8 mouse cellular contexts compared by ENCODE assay signal in genomic region chr19:34921253-34921651, GRCm38 (mm10). TPM values are rescaled to one million over a fixed set of nuclear protein-coding genes. Genes with fewer than 3 reads are reported as not detected.
DNase-seq lines count a peak whose midpoint lies in the region; ATAC-seq and TF ChIP-seq lines count a peak whose summit lies in the region.

No protein-coding gene starts in this region.

- 0 out of 2 replicates have a peak, but pooled peaks cover 3% of the 10 kb centered on the region for H3K4me1 ChIP-seq in kidney, embryonic 16.5 days (ENCODE audit: insufficient read depth, low read length)
- H3K4me1 ChIP-seq in MEL (ENCODE audit: control insufficient read depth in 1 of 2, insufficient read depth in 2 of 2, low read length in 2 of 2): peaks cover 3 to 6% of the 10 kb centered on the region in 2 experiments; a peak in 3 of 4 replicates
- H3K4me1 ChIP-seq in embryonic facial prominence, embryonic 15.5 days: peaks cover 3% of the 10 kb centered on the region; the same call in 1 of the 2 replicates
- peaks cover 3% of the 10 kb centered on the region for H3K4me1 ChIP-seq in limb, embryonic 13.5 days
- H3K4me1 ChIP-seq in neural tube, embryonic 14.5 days (ENCODE audit: control insufficient read depth, insufficient read depth, low read length): peaks cover 4% of the 10 kb centered on the region; the same call in 1 of the 2 replicates

- TF ChIP-seq POLR2A in MEL (IDR thresholded peaks at IDR 0.05; ENCODE audit: control insufficient read depth in 1 of 2, insufficient read depth in 1 of 2, low read depth in 1 of 2, low read length in 2 of 2, poor library complexity in 1 of 2): no peak

- H3K9me3 ChIP-seq in kidney, embryonic 16.5 days (ENCODE audit: low read length): no peaks in the 10 kb centered on the region
- no peaks in the 10 kb centered on the region for H3K9me3 ChIP-seq in MEL (replicated peaks; ENCODE audit: insufficient read depth, low read length)
- H3K9me3 ChIP-seq in embryonic facial prominence, embryonic 15.5 days (replicated peaks): no peaks in the 10 kb centered on the region
- H3K9me3 ChIP-seq in limb, embryonic 13.5 days: no peaks in the 10 kb centered on the region
- H3K9me3 ChIP-seq in neural tube, embryonic 14.5 days (ENCODE audit: control insufficient read depth, low read length): no peaks in the 10 kb centered on the region

- DNase-seq in kidney, postnatal 14 days: no peak
- DNase-seq in MEL (ENCODE audit: low read depth, low spot score): peak; percentile 80
- no peak for DNase-seq in right cerebral cortex, postnatal 36 days (ENCODE audit: low spot score in 2 of 2)
- no peak for DNase-seq in layer of hippocampus, adult 9-10 months (ENCODE audit: low spot score)

- H3K4me2 ChIP-seq in kidney, embryonic 16.5 days (replicated peaks; ENCODE audit: low read depth, low read length): peak overlapping the region; percentile 79
- H3K4me2 ChIP-seq in embryonic facial prominence, embryonic 15.5 days (replicated peaks): peak overlapping the region; percentile 54
- peak overlapping the region; percentile 68 for H3K4me2 ChIP-seq in limb, embryonic 13.5 days (replicated peaks)
- H3K4me2 ChIP-seq in neural tube, embryonic 14.5 days (ENCODE audit: low read depth, low read length): peak overlapping the region; percentile 49

- peak overlapping the region; percentile 98 for H3K4me3 ChIP-seq in kidney, embryonic 16.5 days (ENCODE audit: low read length)
- H3K4me3 ChIP-seq in MEL (ENCODE audit: control insufficient read depth in 1 of 2, insufficient read depth in 1 of 2, low read depth in 2 of 2, low read length in 2 of 2): peak overlapping the region; percentile 69 to 98
- peak overlapping the region; percentile 71 for H3K4me3 ChIP-seq in embryonic facial prominence, embryonic 15.5 days (replicated peaks)
- peak overlapping the region; percentile 84 for H3K4me3 ChIP-seq in limb, embryonic 13.5 days
- peak overlapping the region; percentile 76 for H3K4me3 ChIP-seq in neural tube, embryonic 14.5 days (ENCODE audit: low read depth, low read length)

- TF ChIP-seq EP300 in MEL (IDR thresholded peaks at IDR 0.05; ENCODE audit: low read depth in 1 of 2, low read length in 2 of 2): no peak

- peak in 2 of 3 experiments; percentile 33 to 53; a peak in 4 of 6 replicates for TF ChIP-seq CTCF in MEL (IDR thresholded peaks at IDR 0.05 in 2 of 3, conservative IDR thresholded peaks at IDR 0.05 in 1 of 3; ENCODE audit: control insufficient read depth in 1 of 3, insufficient read depth in 1 of 3, low read depth in 2 of 3, low read length in 3 of 3, poor library complexity in 1 of 3, severe bottlenecking in 1 of 3)

- H3K79me2 ChIP-seq in MEL (ENCODE audit: control insufficient read depth, insufficient read depth, low read length, poor library complexity): peaks cover 29% of the 10 kb centered on the region

- H3K27ac ChIP-seq in kidney, embryonic 16.5 days (ENCODE audit: low read length): peak overlapping the region; percentile 78; the same call in 1 of the 2 replicates
- H3K27ac ChIP-seq in MEL (ENCODE audit: control insufficient read depth, low read depth, low read length): peak overlapping the region; percentile 85
- H3K27ac ChIP-seq in embryonic facial prominence, embryonic 15.5 days (replicated peaks): peak overlapping the region; percentile 85
- 0 out of 2 replicates have a peak overlapping the region, but pooled peaks have one; percentile 61 for H3K27ac ChIP-seq in limb, embryonic 13.5 days
- no peak overlapping the region for H3K27ac ChIP-seq in neural tube, embryonic 14.5 days (ENCODE audit: low read depth, low read length)

- H3K27me3 ChIP-seq in kidney, embryonic 16.5 days (ENCODE audit: insufficient read depth, low read length): no peaks in the 10 kb centered on the region
- H3K27me3 ChIP-seq in MEL (ENCODE audit: control insufficient read depth in 1 of 2, insufficient read depth in 2 of 2, low read length in 2 of 2): no peaks in the 10 kb centered on the region
- H3K27me3 ChIP-seq in embryonic facial prominence, embryonic 15.5 days: no peaks in the 10 kb centered on the region
- no peaks in the 10 kb centered on the region for H3K27me3 ChIP-seq in limb, embryonic 13.5 days
- H3K27me3 ChIP-seq in neural tube, embryonic 14.5 days (ENCODE audit: control insufficient read depth, insufficient read depth, low read length): no peaks in the 10 kb centered on the region

- H3K36me3 ChIP-seq in kidney, embryonic 16.5 days (ENCODE audit: insufficient read depth, low read length): peaks cover 12% of the 10 kb centered on the region; the same call in 1 of the 2 replicates
- H3K36me3 ChIP-seq in MEL (ENCODE audit: control insufficient read depth in 1 of 2, insufficient read depth in 2 of 2, low read length in 2 of 2): peaks cover 10 to 13% of the 10 kb centered on the region in 2 experiments
- 0 out of 2 replicates have a peak, but pooled peaks cover 6% of the 10 kb centered on the region for H3K36me3 ChIP-seq in embryonic facial prominence, embryonic 15.5 days
- peaks cover 12% of the 10 kb centered on the region for H3K36me3 ChIP-seq in limb, embryonic 13.5 days
- no peaks in the 10 kb centered on the region for H3K36me3 ChIP-seq in neural tube, embryonic 14.5 days (ENCODE audit: control insufficient read depth, insufficient read depth, low read length)

- ATAC-seq in kidney, embryonic 16.5 days (ENCODE audit: low FRiP score, low TSS enrichment): no peak
- no peak for ATAC-seq in embryonic facial prominence, embryonic 15.5 days (ENCODE audit: insufficient number of reproducible peaks, low FRiP score, low TSS enrichment, low read depth)
- no peak for ATAC-seq in limb, embryonic 13.5 days (ENCODE audit: low FRiP score, low read depth)
- peak; percentile 5 for ATAC-seq in neural tube, embryonic 14.5 days (ENCODE audit: low read depth)

- no peak; the same call in 1 of the 2 replicates for TF ChIP-seq RAD21 in MEL (IDR thresholded peaks at IDR 0.05; ENCODE audit: low read depth, low read length)

- 21% methylated on average over 7 of the region's 7 CpGs for WGBS in kidney, embryonic 16.5 days
- 20% methylated on average over 7 of the region's 7 CpGs for WGBS in embryonic facial prominence, embryonic 15.5 days
- 26% methylated on average over 7 of the region's 7 CpGs for WGBS in limb, embryonic 13.5 days
- 24% methylated on average over 7 of the region's 7 CpGs for WGBS in neural tube, embryonic 14.5 days

- H3K9ac ChIP-seq in kidney, embryonic 16.5 days (replicated peaks; ENCODE audit: low read length): peak overlapping the region; percentile 79; the same call in 1 of the 2 replicates
- H3K9ac ChIP-seq in MEL (ENCODE audit: control insufficient read depth, low read depth, low read length, poor library complexity, severe bottlenecking): peak overlapping the region; percentile 79
- H3K9ac ChIP-seq in embryonic facial prominence, embryonic 15.5 days: no peak overlapping the region
- peak overlapping the region; percentile 75; the same call in 1 of the 2 replicates for H3K9ac ChIP-seq in limb, embryonic 13.5 days
- peak overlapping the region; percentile 60; the same call in 1 of the 2 replicates for H3K9ac ChIP-seq in neural tube, embryonic 14.5 days (replicated peaks; ENCODE audit: low read depth, low read length)

TF ChIP-seq in MEL, 35 proteins besides CTCF, POLR2A, EP300 and RAD21:
- TF ChIP-seq BHLHE40 (IDR thresholded peaks at IDR 0.05; ENCODE audit: borderline replicate concordance, low read depth, low read length) (no peak), TBP (IDR thresholded peaks at IDR 0.05; ENCODE audit: low read depth, low read length) (peak; percentile 85), MAX (IDR thresholded peaks at IDR 0.05; ENCODE audit: low read length) (0 out of 2 replicates have a peak, but pooled peaks have one; percentile 9), ZC3H11A (IDR thresholded peaks at IDR 0.05; ENCODE audit: low read depth, low read length) (no peak), USF1 (IDR thresholded peaks at IDR 0.05; ENCODE audit: low read depth, low read length) (no peak), SIN3A (IDR thresholded peaks at IDR 0.05; ENCODE audit: low read length) (0 out of 2 replicates have a peak, but pooled peaks have one; percentile 3), MYC (IDR thresholded peaks at IDR 0.05; ENCODE audit: low read depth, low read length) (peak; percentile 71), E2F4 (IDR thresholded peaks at IDR 0.05; ENCODE audit: borderline replicate concordance, low read depth, low read length) (no peak)

RNA-seq across cellular contexts. Expression of gene Kif20b, which starts 0.9 kb away (rescaled TPM):
- polyA plus RNA-seq in kidney, embryonic 16.5 days (2015; fragmentation: Nextera tagmentation; extraction: Ambion mirVana): 61.2 and 61.5 TPM in 2 replicates
- total RNA-seq in MEL (2012; rRNA removed): 40.0 and 48.8 TPM in 2 replicates
- 10 to 100 TPM; 41.6 to 55.5 TPM for polyA plus RNA-seq in MEL (2012; ENCODE audit: insufficient read depth in 1 of 2, insufficient read length in 2 of 2, low read depth in 1 of 2, low replicate concordance in 2 of 2, missing spikeins in 1 of 2)
- 45.4 and 47.1 TPM in 2 replicates for polyA plus RNA-seq in embryonic facial prominence, embryonic 15.5 days (2015; fragmentation: Nextera tagmentation; extraction: Ambion mirVana)
- 72.1 and 74.6 TPM in 2 replicates for polyA plus RNA-seq in limb, embryonic 13.5 days (2015; fragmentation: Nextera tagmentation; extraction: Ambion mirVana)
- 4.1 and 8.4 TPM in 2 replicates for polyA plus RNA-seq in neural tube, embryonic 14.5 days (2014; fragmentation: Nextera tagmentation; extraction: Ambion mirVana)

RNA-seq across cellular contexts. Expression of gene Pank1, which starts 42.0 kb away (rescaled TPM):
- 7.4 and 7.8 TPM in 2 replicates for polyA plus RNA-seq in kidney, embryonic 16.5 days (2015; fragmentation: Nextera tagmentation; extraction: Ambion mirVana)
- total RNA-seq in MEL (2012; rRNA removed): 6.3 and 7.2 TPM in 2 replicates
- 1 to 10 TPM in 1 of 2 experiments, not detected in 1; 7.6 TPM for polyA plus RNA-seq in MEL (2012; ENCODE audit: insufficient read depth in 1 of 2, insufficient read length in 2 of 2, low read depth in 1 of 2, low replicate concordance in 2 of 2, missing spikeins in 1 of 2)
- polyA plus RNA-seq in embryonic facial prominence, embryonic 15.5 days (2015; fragmentation: Nextera tagmentation; extraction: Ambion mirVana): 7.5 and 7.7 TPM in 2 replicates
- polyA plus RNA-seq in limb, embryonic 13.5 days (2015; fragmentation: Nextera tagmentation; extraction: Ambion mirVana): 6.1 and 7.4 TPM in 2 replicates
- 12.8 and 14.1 TPM in 2 replicates for polyA plus RNA-seq in neural tube, embryonic 14.5 days (2014; fragmentation: Nextera tagmentation; extraction: Ambion mirVana)
